Mouse (Mus musculus) heart, adult 10 weeks (tissue): ENCODE data around the gene Kctd3. TPM values are rescaled to one million over a fixed set of nuclear protein-coding genes. Genes with fewer than 3 reads are reported as not detected.

Experiments
- polyA plus RNA-seq: library from polyadenylated mRNA; stranded (reverse); fragments of 350-450 nt; fragmentation: Illumina TruSeq; extraction: RNeasy Lipid Tissue Mini Kit (QIAGEN cat#74804); gene quantifications from one replicate; pipeline ENCODE4 v1.2.3, GENCODE M21; 2014; ENCODE audit warnings: low read depth, low replicate concordance

Gene Kctd3
- polyA plus RNA-seq = 16.3 TPM

GRCm38 (mm10) chr1:189007239-189007979 is at the start of gene Kctd3:
Gene Kctd3 (minus strand): TSS chr1:189007841.

